Mouse (Mus musculus): ENCODE results near the gene Uchl4.

Uchl4 gene

GRCm38 (mm10) chr9:64273757-64274156, 38.8 kb downstream of the Uchl4 start:
- DNase-seq (ENCODE audit: low read depth, low spot score), result no peak

GRCm38 (mm10) chr9:64274291-64274690, 39.3 kb downstream of the Uchl4 start:
- no peak for DNase-seq (ENCODE audit: low read depth, low spot score)

- DNase-seq (ENCODE audit: low read depth, low spot score), result no peak
Measured at GRCm38 (mm10) chr9:64274919-64275318, 39.9 kb downstream of the Uchl4 start.

GRCm38 (mm10) chr9:64277706-64278105, 42.7 kb downstream of the Uchl4 start:
- no peak for DNase-seq (ENCODE audit: low read depth, low spot score)

- no peak for DNase-seq (ENCODE audit: low read depth, low spot score)
Measured at GRCm38 (mm10) chr9:64278665-64279310, 43.8 kb downstream of the Uchl4 start.

GRCm38 (mm10) chr9:64281105-64281780, 46.2 kb downstream of the Uchl4 start, which contains the start of gene Tipin:
Gene Tipin (plus strand): TSS chr9:64281581.
- DNase-seq (ENCODE audit: low read depth, low spot score), result peak; percentile 86

GRCm38 (mm10) chr9:64281781-64282178, 46.8 kb downstream of the Uchl4 start:
- DNase-seq (ENCODE audit: low read depth, low spot score), result peak; percentile 1

- DNase-seq (ENCODE audit: low read depth, low spot score), result no peak
Measured at GRCm38 (mm10) chr9:64282404-64282987, 47.5 kb downstream of the Uchl4 start.

Data from telencephalon, adult 2 months (tissue).